In the genomic region with DNA sequence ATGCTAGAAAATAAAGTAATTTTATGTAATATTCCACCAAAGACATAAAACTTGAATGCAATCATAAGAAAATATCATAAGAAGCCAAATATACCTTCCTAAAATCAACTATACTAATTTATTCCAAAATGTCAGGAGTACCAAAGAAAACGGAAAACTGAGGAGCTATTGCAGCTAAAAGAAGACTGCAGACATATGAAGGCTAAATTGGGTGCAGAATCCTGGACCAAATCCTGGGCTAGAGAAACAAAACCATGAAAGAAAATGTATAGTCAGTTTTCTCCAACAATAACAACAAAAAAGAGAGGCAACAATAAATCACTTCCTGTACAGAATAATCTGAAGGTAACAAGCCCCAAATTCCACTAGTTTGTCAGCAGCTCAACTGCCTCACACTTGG, we compare ENCODE assay signal across 12 mouse cellular contexts.
"Had no signal": no experiment of that assay in that cellular context is flagged by ENCODE, and none has a peak within 500 bp of the region (broad histone marks: within the 10 kb centered on the region; RNA-seq: fewer than 3 reads in every experiment).

No protein-coding gene starts in this region.

- DNase-seq: retina, postnatal 1 day; right cerebral cortex, adult 18-20 months; right cerebral cortex, postnatal 14 days; right cerebral cortex, postnatal 25 days; right cerebral cortex, postnatal 4 days; spleen, adult 18-20 months; thymus, adult 18-20 months; thymus, adult 2 months; thymus, postnatal 14 days; thymus, postnatal 25 days; thymus, postnatal 36 days; thymus, postnatal 4 days had no signal
